Comparison of ENCODE assay signal across 22 mouse cellular contexts in genomic region chr6:119385668-119386067, GRCm38 (mm10). TPM values are rescaled to one million over a fixed set of nuclear protein-coding genes. Genes with fewer than 3 reads are reported as not detected.
DNase-seq lines count a peak whose midpoint lies in the region; ATAC-seq and TF ChIP-seq lines count a peak whose summit lies in the region.
"Had no signal": no experiment of that assay in that cellular context is flagged by ENCODE, and none has a peak within 500 bp of the region (broad histone marks: within the 10 kb centered on the region; RNA-seq: fewer than 3 reads in every experiment).

No protein-coding gene starts in this region.

- TF ChIP-seq CTCF in kidney, adult 2 months (conservative IDR thresholded peaks at IDR 0.05; ENCODE audit: insufficient read depth, insufficient read length, low read depth, low read length) = 0 out of 2 replicates have a peak, but pooled peaks have one; percentile 6
- TF ChIP-seq CTCF in lung, postnatal 0 days (IDR thresholded peaks at IDR 0.05) = peak; percentile 47

- H3K4me2 ChIP-seq in lung, postnatal 0 days (replicated peaks; ENCODE audit: low read depth, low read length) = no peak overlapping the region
- H3K4me2 ChIP-seq: embryonic facial prominence, embryonic 12.5 days; forebrain, embryonic 12.5 days; heart, embryonic 15.5 days; hindbrain, embryonic 14.5 days; midbrain, embryonic 11.5 days had no signal

- no peak overlapping the region for H3K27ac ChIP-seq in kidney, adult 2 months (ENCODE audit: insufficient read depth, low read depth, low read length)
- H3K27ac ChIP-seq in lung, postnatal 0 days (ENCODE audit: low read length) = no peak overlapping the region
- no peak overlapping the region for H3K27ac ChIP-seq in forebrain, embryonic 10.5 days
- H3K27ac ChIP-seq: embryonic facial prominence, embryonic 12.5 days; forebrain, embryonic 12.5 days; heart, adult 2 months; heart, embryonic 15.5 days; hindbrain, embryonic 14.5 days; limb, embryonic 10.5 days; liver, embryonic 15.5 days had no signal

- H3K9ac ChIP-seq in lung, postnatal 0 days (replicated peaks; ENCODE audit: low read depth) = no peak overlapping the region
- H3K9ac ChIP-seq: embryonic facial prominence, embryonic 12.5 days; forebrain, embryonic 12.5 days; heart, embryonic 15.5 days; hindbrain, embryonic 14.5 days; liver, embryonic 15.5 days had no signal

- no peaks in the 10 kb centered on the region for H3K27me3 ChIP-seq in kidney, adult 2 months (replicated peaks; ENCODE audit: control insufficient read depth, insufficient read depth, low read length)
- H3K27me3 ChIP-seq in lung, postnatal 0 days (replicated peaks; ENCODE audit: insufficient read depth, low read length) = no peaks in the 10 kb centered on the region
- H3K27me3 ChIP-seq in forebrain, embryonic 10.5 days (ENCODE audit: poor library complexity, severe bottlenecking) = no peaks in the 10 kb centered on the region
- H3K27me3 ChIP-seq: embryonic facial prominence, embryonic 12.5 days; forebrain, embryonic 12.5 days; heart, embryonic 15.5 days; liver, embryonic 15.5 days had no signal

- 93% methylated on average over 1 of the region's 1 CpGs for WGBS in kidney, adult 2 months
- 82% methylated on average over 1 of the region's 1 CpGs for WGBS in lung, postnatal 0 days
- 94% methylated on average over 1 of the region's 1 CpGs for WGBS in forebrain, embryonic 10.5 days

- peaks cover 9% of the 10 kb centered on the region; the same call in 1 of the 2 replicates for H3K4me1 ChIP-seq in kidney, adult 2 months (ENCODE audit: control insufficient read depth, insufficient read depth, low read length)
- H3K4me1 ChIP-seq in lung, postnatal 0 days (ENCODE audit: insufficient read depth, low read depth, low read length) = peaks cover 2% of the 10 kb centered on the region; the same call in 1 of the 2 replicates
- H3K4me1 ChIP-seq in forebrain, embryonic 10.5 days = peaks cover 25% of the 10 kb centered on the region

- no peak overlapping the region for H3K4me3 ChIP-seq in kidney, adult 2 months (ENCODE audit: insufficient read depth, low read depth, low read length)
- H3K4me3 ChIP-seq in lung, postnatal 0 days (ENCODE audit: low read depth, low read length) = no peak overlapping the region
- H3K4me3 ChIP-seq in forebrain, embryonic 10.5 days = no peak overlapping the region
- H3K4me3 ChIP-seq: embryonic facial prominence, embryonic 12.5 days; forebrain, embryonic 12.5 days; heart, adult 2 months; heart, embryonic 15.5 days; limb, embryonic 10.5 days; liver, embryonic 15.5 days had no signal

- no peak for TF ChIP-seq POLR2A in kidney, adult 2 months (IDR thresholded peaks at IDR 0.05; ENCODE audit: low read depth, low read length)

- TF ChIP-seq EP300 in lung, postnatal 0 days (IDR thresholded peaks at IDR 0.05) = no peak

- H3K9me3 ChIP-seq in lung, postnatal 0 days (ENCODE audit: low read length) = no peaks in the 10 kb centered on the region
- no peaks in the 10 kb centered on the region; the same call in 1 of the 2 replicates for H3K9me3 ChIP-seq in forebrain, embryonic 10.5 days
- H3K9me3 ChIP-seq: embryonic facial prominence, embryonic 12.5 days; forebrain, embryonic 12.5 days; heart, embryonic 15.5 days; limb, embryonic 10.5 days; liver, embryonic 15.5 days had no signal

- no peak for DNase-seq in kidney, adult 2 months
- DNase-seq in kidney, postnatal 36 days = no peak
- DNase-seq in lung, postnatal 0 days (ENCODE audit: low spot score) = no peak
- DNase-seq in lung, postnatal 14 days = no peak
- DNase-seq in R1 (ENCODE audit: low read depth, low spot score) = peak; percentile 26
- no peak for DNase-seq in embryo, embryonic 9.5 days (ENCODE audit: extremely low spot score)
- DNase-seq in forebrain, embryonic 10.5 days (ENCODE audit: extremely low spot score, low spot score) = no peak
- DNase-seq: B cell, adult 2 months; cerebellum, adult 11 months; cerebellum, adult 9-11 months; gastrocnemius, postnatal 36 days; heart, adult 2 months; heart, postnatal 4 days; thymus, postnatal 14 days had no signal

- ATAC-seq in lung, postnatal 0 days = no peak

- H3K36me3 ChIP-seq in kidney, adult 2 months (ENCODE audit: control insufficient read depth, insufficient read depth, low read length) = no peaks in the 10 kb centered on the region
- no peaks in the 10 kb centered on the region for H3K36me3 ChIP-seq in lung, postnatal 0 days (ENCODE audit: insufficient read depth, low read length)
- peaks cover 32% of the 10 kb centered on the region for H3K36me3 ChIP-seq in forebrain, embryonic 10.5 days (replicated peaks)
- H3K36me3 ChIP-seq: embryonic facial prominence, embryonic 12.5 days; heart, embryonic 15.5 days; limb, embryonic 10.5 days had no signal

RNA-seq across cellular contexts. Expression of gene Adipor2, which starts 31.8 kb away (rescaled TPM):
- polyA plus RNA-seq in kidney, adult 2 months (2012; rRNA removed) = 65.7 and 66.6 TPM in 2 replicates
- polyA plus RNA-seq in lung, postnatal 0 days (2015; fragmentation: Nextera tagmentation; extraction: Ambion mirVana) = 60.7 and 66.4 TPM in 2 replicates
- polyA plus RNA-seq in forebrain, embryonic 10.5 days (2016; fragmentation: Nextera tagmentation; extraction: Ambion mirVana) = 37.1 and 38.8 TPM in 2 replicates

RNA-seq across cellular contexts. Expression of gene Lrtm2, which starts 55.1 kb away (rescaled TPM):
- polyA plus RNA-seq in kidney, adult 2 months (2012; rRNA removed) = 3.0 and 4.1 TPM in 2 replicates
- 0.20 and 0.29 TPM in 2 replicates for polyA plus RNA-seq in lung, postnatal 0 days (2015; fragmentation: Nextera tagmentation; extraction: Ambion mirVana)
- polyA plus RNA-seq in forebrain, embryonic 10.5 days (2016; fragmentation: Nextera tagmentation; extraction: Ambion mirVana) = 0.16 and 0.19 TPM in 2 replicates
- polyA plus RNA-seq: limb, embryonic 10.5 days; midbrain, embryonic 11.5 days; small intestine, adult 2 months had no signal
